Mouse (Mus musculus) embryonic facial prominence, embryonic 11.5 days (tissue): ENCODE data around the gene Hacd4. TPM values are rescaled to one million over a fixed set of nuclear protein-coding genes. Genes with fewer than 3 reads are reported as not detected.

ENCODE experiments used
- ATAC-seq: fragments of 200-750 bp; cut with Nextera tagmentation; replicated peaks from 2 replicates; pipeline ENCODE4 v1.8.0; 2017; ENCODE audit warnings: low read depth; ENCODE audit not compliant: insufficient number of reproducible peaks, low FRiP score, low TSS enrichment
- DNase-seq: peaks from one replicate; pipeline ENCODE4 v3.0.0-alpha.2; 2015; ENCODE audit warnings: low spot score
- H3K27ac ChIP-seq: fragments of 300-500 bp; sonication (generic); replicated peaks from 2 replicates; pipeline ENCODE4 v1.5.1; 2014; ENCODE audit warnings: mild to moderate bottlenecking, low read depth, low read length, control low read depth
- H3K27me3 ChIP-seq: fragments of 300-500 bp; sonication (generic); 2 replicates; pipeline ENCODE4 v1.6.1; 2014; ENCODE audit warnings: mild to moderate bottlenecking, low read length, moderate library complexity, mixed read lengths; ENCODE audit not compliant: control insufficient read depth, insufficient read depth
- H3K36me3 ChIP-seq: fragments of 300-500 bp; sonication (generic); replicated peaks from 2 replicates; pipeline ENCODE4 v1.6.1; 2014; ENCODE audit warnings: low read depth, mild to moderate bottlenecking, low read length, moderate library complexity, mixed read lengths; ENCODE audit not compliant: control insufficient read depth, insufficient read depth
- H3K4me1 ChIP-seq: fragments of 300-500 bp; sonication (generic); 2 replicates; pipeline ENCODE4 v1.6.1; 2014; ENCODE audit warnings: low read length, mixed read lengths; ENCODE audit not compliant: control insufficient read depth, insufficient read depth
- H3K4me2 ChIP-seq: fragments of 300-500 bp; sonication (generic); 2 replicates; pipeline ENCODE4 v1.6.1; 2014; ENCODE audit warnings: low read depth, mild to moderate bottlenecking, control low read depth, low read length, moderate library complexity
- H3K4me3 ChIP-seq: fragments of 300-500 bp; sonication (generic); 2 replicates; pipeline ENCODE4 v1.5.1; 2014; ENCODE audit warnings: low read depth, low read length, control low read depth
- H3K9ac ChIP-seq: fragments of 300-500 bp; sonication (generic); replicated peaks from 2 replicates; pipeline ENCODE4 v1.6.1; 2014; ENCODE audit warnings: mild to moderate bottlenecking, control low read depth, low read length
- H3K9me3 ChIP-seq: fragments of 300-500 bp; sonication (generic); replicated peaks from 2 replicates; pipeline ENCODE4 v1.6.1; 2016; ENCODE audit warnings: mild to moderate bottlenecking, low read length, inconsistent platforms, mixed read lengths; ENCODE audit not compliant: control insufficient read depth
- WGBS: fragments of 180-500 bp; shearing (Covaris S2); extraction: QIAGEN DNeasy Blood & Tissue Kit; methylation state at CpG from one replicate; pipeline ENCODE4 v1.1.7; 2014; 5-methylcytosine and 5-hydroxymethylcytosine counted together
- polyA plus RNA-seq: library from polyadenylated mRNA; unstranded; fragments of >200 nt; fragmentation: Nextera tagmentation; extraction: Ambion mirVana; gene quantifications from 2 replicates; pipeline ENCODE4 v1.2.1, GENCODE M21; 2014

The Hacd4 gene
- polyA plus RNA-seq, 1 experiment from 2014 or later: 4.4 TPM

- 93% methylated on average over 7 of the region's 7 CpGs for WGBS
- Histone ChIP-seq H3K4me2 (no peak overlapping the region), H3K9ac (no peak overlapping the region), H3K4me3 (no peak overlapping the region), H3K4me1 (no peaks in the 10 kb centered on the region; the same call in 1 of the 2 replicates), H3K9me3 (no peaks in the 10 kb centered on the region), H3K27me3 (no peaks in the 10 kb centered on the region), H3K36me3 (no peaks in the 10 kb centered on the region), H3K27ac (no peak overlapping the region)
- ATAC-seq (no peak), DNase-seq (no peak)
Observed at GRCm38 (mm10) chr4:88440814-88441213, 2.1 kb upstream of the Hacd4 start.

- Histone ChIP-seq H3K4me2 (no peak overlapping the region), H3K9me3 (no peaks in the 10 kb centered on the region), H3K27me3 (no peaks in the 10 kb centered on the region), H3K4me1 (no peaks in the 10 kb centered on the region; the same call in 1 of the 2 replicates), H3K27ac (no peak overlapping the region), H3K36me3 (no peaks in the 10 kb centered on the region), H3K4me3 (no peak overlapping the region), H3K9ac (no peak overlapping the region)
- WGBS: 78% methylated on average over 6 of the region's 6 CpGs
- no peak for ATAC-seq
- no peak for DNase-seq
Observed at GRCm38 (mm10) chr4:88439669-88440123, 968 bp upstream of the Hacd4 start.

- Histone ChIP-seq H3K4me3 (peak overlapping the region; percentile 38), H3K27me3 (no peaks in the 10 kb centered on the region), H3K9ac (no peak overlapping the region), H3K4me1 (no peaks in the 10 kb centered on the region; the same call in 1 of the 2 replicates), H3K27ac (no peak overlapping the region; the same call in 1 of the 2 replicates), H3K4me2 (peak overlapping the region; percentile 81), H3K9me3 (no peaks in the 10 kb centered on the region), H3K36me3 (no peaks in the 10 kb centered on the region)
- no peak for DNase-seq
- ATAC-seq: no peak
- 14% methylated on average over 4 of the region's 4 CpGs for WGBS
Observed at GRCm38 (mm10) chr4:88438990-88439329, 232 bp upstream of the Hacd4 start.

- no peak for DNase-seq
- H3K9ac ChIP-seq: no peak overlapping the region
- H3K27ac ChIP-seq: no peak overlapping the region
- H3K27me3 ChIP-seq: no peaks in the 10 kb centered on the region
- H3K4me2 ChIP-seq: peak overlapping the region; percentile 81; the same call in 1 of the 2 replicates
- 54% methylated on average over 2 of the region's 2 CpGs for WGBS
- H3K9me3 ChIP-seq: no peaks in the 10 kb centered on the region
- no peaks in the 10 kb centered on the region for H3K36me3 ChIP-seq
- no peak for ATAC-seq
- H3K4me1 ChIP-seq: no peaks in the 10 kb centered on the region; the same call in 1 of the 2 replicates
- H3K4me3 ChIP-seq: no peak overlapping the region
Observed at GRCm38 (mm10) chr4:88437917-88438316, 811 bp downstream of the Hacd4 start.

GRCm38 (mm10) chr4:88437166-88437565 is 1.6 kb downstream of the Hacd4 start:
- no peak for ATAC-seq
- 46% methylated on average over 3 of the region's 3 CpGs for WGBS
- no peaks in the 10 kb centered on the region for H3K36me3 ChIP-seq

GRCm38 (mm10) chr4:88436593-88437165 is 2.0 kb downstream of the Hacd4 start:
- no peaks in the 10 kb centered on the region for H3K27me3 ChIP-seq

More at GRCm38 (mm10) chr4:88437166-88437565, 1.6 kb downstream of the Hacd4 start:
- H3K27ac ChIP-seq: no peak overlapping the region
- H3K9me3 ChIP-seq: no peaks in the 10 kb centered on the region
- no peaks in the 10 kb centered on the region for H3K27me3 ChIP-seq
- H3K4me2 ChIP-seq: no peak overlapping the region
- peak; percentile 61 for DNase-seq
- H3K4me3 ChIP-seq: no peak overlapping the region
- H3K9ac ChIP-seq: no peak overlapping the region
- H3K4me1 ChIP-seq: no peaks in the 10 kb centered on the region; the same call in 1 of the 2 replicates

GRCm38 (mm10) chr4:88432412-88433024 is 6.2 kb downstream of the Hacd4 start:
- Histone ChIP-seq H3K4me1 (no peaks in the 10 kb centered on the region), H3K36me3 (no peaks in the 10 kb centered on the region), H3K4me2 (no peak overlapping the region), H3K9me3 (no peaks in the 10 kb centered on the region), H3K27me3 (no peaks in the 10 kb centered on the region), H3K4me3 (no peak overlapping the region), H3K27ac (no peak overlapping the region), H3K9ac (no peak overlapping the region)
- ATAC-seq (no peak), DNase-seq (no peak)
- WGBS: 74% methylated on average over 8 of the region's 8 CpGs

More at GRCm38 (mm10) chr4:88436593-88437165, 2.0 kb downstream of the Hacd4 start:
- DNase-seq: no peak
- Histone ChIP-seq H3K4me1 (no peaks in the 10 kb centered on the region; the same call in 1 of the 2 replicates), H3K9ac (no peak overlapping the region), H3K4me3 (no peak overlapping the region), H3K4me2 (no peak overlapping the region), H3K9me3 (no peaks in the 10 kb centered on the region), H3K27ac (no peak overlapping the region), H3K36me3 (no peaks in the 10 kb centered on the region)
- 77% methylated on average over 6 of the region's 6 CpGs for WGBS
- no peak for ATAC-seq

- no peaks in the 10 kb centered on the region for H3K9me3 ChIP-seq
- no peaks in the 10 kb centered on the region for H3K4me1 ChIP-seq
- H3K27ac ChIP-seq: no peak overlapping the region
- H3K36me3 ChIP-seq: no peaks in the 10 kb centered on the region
- no peak overlapping the region for H3K4me3 ChIP-seq
- H3K9ac ChIP-seq: no peak overlapping the region
- no peaks in the 10 kb centered on the region for H3K27me3 ChIP-seq
- DNase-seq (no peak), ATAC-seq (no peak)
- 90% methylated on average over 2 of the region's 2 CpGs for WGBS
- no peak overlapping the region for H3K4me2 ChIP-seq
Observed at GRCm38 (mm10) chr4:88427630-88428239, 11.0 kb downstream of the Hacd4 start.
